Mouse (Mus musculus): Measurements from ENCODE around the gene Zfhx3. TPM values are rescaled to one million over a fixed set of nuclear protein-coding genes. Genes with fewer than 3 reads are reported as not detected.
"Not testable (repeated sequence)": the region's sequence is repeated elsewhere in the genome, so short reads cannot be mapped to it uniquely, and the experiment has no call there.

Gene Zfhx3
- total RNA-seq (2014; fragmentation: Nextera tagmentation) (0.30 TPM in 1 of 2 replicates, not detected in the other), total RNA-seq (2017) (0.06 and 0.11 TPM in 2 replicates), polyA plus RNA-seq (2012) (not detected in 2 replicates)

DNA sequence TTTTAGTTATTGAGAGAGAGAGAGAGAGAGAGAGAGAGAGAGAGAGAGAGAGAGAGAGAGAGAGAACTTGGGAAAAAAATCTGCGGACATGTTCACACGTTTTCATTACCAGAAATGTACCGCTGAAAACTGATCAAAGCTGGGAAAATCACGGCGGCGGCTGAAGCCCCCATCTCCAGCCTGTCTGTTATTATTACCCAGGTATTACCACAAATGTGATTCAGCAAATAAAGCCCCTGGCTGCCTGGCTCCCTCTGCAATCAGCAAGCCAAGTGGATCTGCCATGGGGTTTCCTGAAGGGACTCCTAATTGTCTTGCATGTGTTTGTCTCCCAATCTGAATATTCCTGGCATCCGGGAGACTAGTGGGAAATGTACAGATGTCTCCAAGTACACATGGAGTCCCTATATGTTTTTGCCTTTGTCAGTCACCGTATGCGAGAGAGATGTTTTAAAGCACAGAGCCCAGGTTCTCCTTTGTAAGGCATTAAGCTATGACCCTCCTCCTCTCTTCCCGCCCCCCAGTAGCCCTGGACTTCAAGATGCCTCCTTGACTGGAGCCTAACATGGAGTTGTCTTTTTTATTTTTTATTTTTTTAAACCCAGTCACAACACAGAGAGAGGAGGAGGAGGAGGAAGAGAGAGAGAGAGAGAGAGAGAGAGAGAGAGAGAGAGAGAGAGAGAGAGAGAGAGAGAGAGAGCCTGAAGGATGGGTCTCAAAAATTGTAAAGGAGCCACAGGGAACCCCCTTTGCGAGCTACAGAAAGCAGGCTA lies at the start of gene Zfhx3:
Zfhx3 (plus strand) TSS at position 723 of the 773 bp plus-strand sequence.
- no peak for DNase-seq (ENCODE audit: low spot score)
- TF ChIP-seq GATA2 (IDR thresholded peaks at IDR 0.05; ENCODE audit: borderline replicate concordance, low read depth, low read length) = no peak
- no peak for TF ChIP-seq GATA1 (IDR thresholded peaks at IDR 0.05; ENCODE audit: borderline replicate concordance, low read length)
- TF ChIP-seq POLR2AphosphoS5 (IDR thresholded peaks at IDR 0.05; ENCODE audit: insufficient replicate concordance, low read depth, low read length) = no peak
- no peak for TF ChIP-seq TAL1 (conservative IDR thresholded peaks at IDR 0.05; ENCODE audit: low read depth, low read length)
- TF ChIP-seq CTCF (IDR thresholded peaks at IDR 0.05; ENCODE audit: low read depth, low read length) = no peak
- peaks cover 39% of the 10 kb centered on the region for H3K9me3 ChIP-seq (replicated peaks)
- H3K4me3 ChIP-seq (ENCODE audit: low read depth, low read length) = no peak within 1 kb of the TSS
- H3K4me1 ChIP-seq (ENCODE audit: insufficient read depth, low read depth, low read length) = no peaks in the 10 kb centered on the region
- no peak for ATAC-seq (ENCODE audit: extremely low read depth, insufficient number of reproducible peaks, low FRiP score, poor library complexity, severe bottlenecking)
- no peaks in the 10 kb centered on the region for H3K27me3 ChIP-seq (ENCODE audit: insufficient read depth, low read length)
- no peaks in the 10 kb centered on the region for H3K36me3 ChIP-seq (replicated peaks)

DNA sequence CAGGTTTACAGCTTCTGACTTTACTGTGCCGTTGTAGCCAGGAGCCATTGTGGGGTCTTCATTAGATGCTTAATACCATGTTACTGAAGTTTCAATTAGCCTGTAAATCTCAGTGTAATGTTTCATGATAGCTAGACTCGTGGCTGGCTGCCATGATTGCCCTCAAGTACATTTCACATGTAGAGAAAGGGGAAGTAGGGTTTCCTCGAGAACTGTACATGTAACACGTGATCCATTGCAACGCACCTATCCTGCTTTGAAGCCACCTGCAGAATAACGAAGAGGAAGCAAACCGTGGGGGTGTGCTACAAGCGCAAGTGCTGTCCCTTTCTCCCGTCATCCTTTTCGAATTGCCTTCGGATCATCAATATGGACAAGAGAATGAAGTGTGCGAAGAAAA lies 23.5 kb upstream of the Zfhx3 start:
- Histone ChIP-seq H3K27me3 (ENCODE audit: insufficient read depth, low read length) (no peaks in the 10 kb centered on the region), H3K4me1 (ENCODE audit: insufficient read depth, low read depth, low read length) (no peaks in the 10 kb centered on the region), H3K9me3 (replicated peaks) (peaks cover 50% of the 10 kb centered on the region), H3K4me3 (ENCODE audit: low read depth, low read length) (no peak overlapping the region), H3K36me3 (replicated peaks) (no peaks in the 10 kb centered on the region)
- no peak for ATAC-seq (ENCODE audit: extremely low read depth, insufficient number of reproducible peaks, low FRiP score, poor library complexity, severe bottlenecking)
- no peak for DNase-seq (ENCODE audit: low spot score)
- no peak for TF ChIP-seq TAL1 (conservative IDR thresholded peaks at IDR 0.05; ENCODE audit: low read depth, low read length)
- TF ChIP-seq CTCF (IDR thresholded peaks at IDR 0.05; ENCODE audit: low read depth, low read length) = no peak
- no peak for TF ChIP-seq GATA2 (IDR thresholded peaks at IDR 0.05; ENCODE audit: borderline replicate concordance, low read depth, low read length)
- TF ChIP-seq POLR2AphosphoS5 (IDR thresholded peaks at IDR 0.05; ENCODE audit: insufficient replicate concordance, low read depth, low read length) = no peak
- no peak for TF ChIP-seq GATA1 (IDR thresholded peaks at IDR 0.05; ENCODE audit: borderline replicate concordance, low read length)

DNA sequence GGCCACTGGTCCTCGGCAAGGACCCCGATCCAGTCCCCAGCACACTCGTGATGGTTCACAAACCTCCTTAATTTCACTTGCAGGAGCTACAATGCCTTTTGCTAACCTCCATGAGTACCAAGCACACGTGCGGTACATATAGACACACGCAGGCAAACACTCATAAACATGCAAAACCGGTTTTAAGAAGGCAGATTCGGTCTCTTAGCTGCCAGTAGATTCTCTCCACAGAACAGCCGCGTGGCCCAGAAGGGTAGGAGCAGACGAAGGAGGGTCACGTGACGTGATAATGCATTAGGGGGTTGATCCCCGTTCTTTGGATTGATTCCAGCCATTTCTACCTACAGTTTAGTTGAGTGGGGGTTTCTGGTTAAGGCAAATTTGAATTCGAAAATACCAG lies 16.3 kb upstream of the Zfhx3 start:
- Histone ChIP-seq H3K27me3 (ENCODE audit: insufficient read depth, low read length) (no peaks in the 10 kb centered on the region), H3K4me1 (ENCODE audit: insufficient read depth, low read depth, low read length) (no peaks in the 10 kb centered on the region), H3K4me3 (ENCODE audit: low read depth, low read length) (no peak overlapping the region), H3K36me3 (replicated peaks) (no peaks in the 10 kb centered on the region), H3K9me3 (replicated peaks) (peaks cover 60% of the 10 kb centered on the region)
- TF ChIP-seq GATA2 (IDR thresholded peaks at IDR 0.05; ENCODE audit: borderline replicate concordance, low read depth, low read length) = no peak
- TF ChIP-seq GATA1 (IDR thresholded peaks at IDR 0.05; ENCODE audit: borderline replicate concordance, low read length) = no peak
- no peak for TF ChIP-seq POLR2AphosphoS5 (IDR thresholded peaks at IDR 0.05; ENCODE audit: insufficient replicate concordance, low read depth, low read length)
- TF ChIP-seq TAL1 (conservative IDR thresholded peaks at IDR 0.05; ENCODE audit: low read depth, low read length) = no peak
- TF ChIP-seq CTCF (IDR thresholded peaks at IDR 0.05; ENCODE audit: low read depth, low read length) = no peak
- DNase-seq (ENCODE audit: low spot score) (no peak), ATAC-seq (ENCODE audit: extremely low read depth, insufficient number of reproducible peaks, low FRiP score, poor library complexity, severe bottlenecking) (no peak)

DNA sequence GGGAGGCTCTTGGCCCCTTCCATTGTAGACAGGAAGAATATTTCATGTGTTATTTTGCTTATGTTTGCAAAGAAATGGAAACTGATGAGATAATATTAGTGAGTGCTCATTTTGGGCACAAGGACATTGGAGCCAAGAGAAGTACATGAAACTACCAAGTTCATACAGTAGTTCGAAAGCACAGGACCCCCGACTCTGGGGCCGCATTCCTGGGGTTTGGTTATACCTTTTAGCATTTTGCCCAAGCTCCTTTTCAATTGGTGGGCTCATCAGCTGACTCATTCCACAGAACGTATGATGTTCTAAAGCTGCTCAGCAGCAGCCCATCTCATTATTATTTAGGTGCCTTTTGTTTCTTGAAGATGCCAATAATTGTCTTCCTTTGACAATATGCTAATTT lies 5.7 kb upstream of the Zfhx3 start:
- ATAC-seq (ENCODE audit: extremely low read depth, insufficient number of reproducible peaks, low FRiP score, poor library complexity, severe bottlenecking) = no peak
- TF ChIP-seq GATA2 (IDR thresholded peaks at IDR 0.05; ENCODE audit: borderline replicate concordance, low read depth, low read length) (no peak), CTCF (IDR thresholded peaks at IDR 0.05; ENCODE audit: low read depth, low read length) (no peak), GATA1 (IDR thresholded peaks at IDR 0.05; ENCODE audit: borderline replicate concordance, low read length) (no peak), TAL1 (conservative IDR thresholded peaks at IDR 0.05; ENCODE audit: low read depth, low read length) (no peak), POLR2AphosphoS5 (IDR thresholded peaks at IDR 0.05; ENCODE audit: insufficient replicate concordance, low read depth, low read length) (no peak)
- DNase-seq (ENCODE audit: low spot score) = no peak
- H3K27me3 ChIP-seq (ENCODE audit: insufficient read depth, low read length) = no peaks in the 10 kb centered on the region
- H3K4me1 ChIP-seq (ENCODE audit: insufficient read depth, low read depth, low read length) = no peaks in the 10 kb centered on the region
- H3K36me3 ChIP-seq (replicated peaks) = no peaks in the 10 kb centered on the region
- H3K9me3 ChIP-seq (replicated peaks) = peaks cover 37% of the 10 kb centered on the region
- no peak overlapping the region for H3K4me3 ChIP-seq (ENCODE audit: low read depth, low read length)

DNA sequence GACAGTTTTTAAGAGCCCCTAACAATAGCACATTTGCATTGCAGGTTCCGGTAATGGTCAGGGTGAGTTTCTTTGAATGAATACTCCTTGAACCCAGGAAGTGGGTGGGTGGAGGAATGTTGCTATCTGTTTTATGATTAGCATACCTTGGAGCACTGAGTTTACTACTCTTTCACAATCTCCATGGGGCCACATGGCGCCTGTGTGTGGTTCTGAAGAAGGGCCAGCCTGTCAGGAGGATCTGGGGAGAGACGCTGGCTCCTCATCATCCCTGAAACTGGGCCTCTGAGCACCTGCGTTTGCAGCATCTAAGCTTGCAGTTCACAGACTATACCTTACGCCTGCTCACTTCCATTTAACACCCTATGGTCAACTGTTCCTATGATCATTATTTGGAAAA lies 4.2 kb upstream of the Zfhx3 start:
- not testable (repeated sequence) for DNase-seq (ENCODE audit: low spot score); H3K27me3 ChIP-seq (ENCODE audit: insufficient read depth, low read length); H3K4me1 ChIP-seq (ENCODE audit: insufficient read depth, low read depth, low read length); ATAC-seq (ENCODE audit: extremely low read depth, insufficient number of reproducible peaks, low FRiP score, poor library complexity, severe bottlenecking); H3K36me3 ChIP-seq (replicated peaks); H3K4me3 ChIP-seq (ENCODE audit: low read depth, low read length)
- H3K9me3 ChIP-seq (replicated peaks) = peaks cover 39% of the 10 kb centered on the region

DNA sequence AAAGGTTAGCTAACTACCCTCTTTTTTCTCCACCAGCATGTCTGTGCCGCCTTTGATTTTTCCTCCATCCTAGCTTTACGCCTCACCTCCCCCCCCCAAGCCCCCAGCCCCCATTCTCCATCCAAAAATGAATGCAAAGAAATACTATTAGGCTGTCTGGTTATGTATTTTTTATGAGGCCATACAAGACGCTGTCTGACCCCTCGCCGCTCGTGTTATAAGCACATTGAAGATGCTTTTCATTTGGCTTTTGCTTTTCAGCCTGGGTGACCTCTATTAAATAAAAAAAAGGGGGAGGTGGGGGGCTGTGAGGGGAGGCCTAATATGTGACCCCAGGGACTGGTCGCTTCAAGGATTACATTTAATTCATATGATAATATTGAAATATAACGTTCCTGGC lies 2.3 kb upstream of the Zfhx3 start:
- Histone ChIP-seq H3K4me1 (ENCODE audit: insufficient read depth, low read depth, low read length) (no peaks in the 10 kb centered on the region), H3K9me3 (replicated peaks) (peaks cover 36% of the 10 kb centered on the region), H3K4me3 (ENCODE audit: low read depth, low read length) (no peak overlapping the region), H3K36me3 (replicated peaks) (no peaks in the 10 kb centered on the region), H3K27me3 (ENCODE audit: insufficient read depth, low read length) (no peaks in the 10 kb centered on the region)
- no peak for TF ChIP-seq TAL1 (conservative IDR thresholded peaks at IDR 0.05; ENCODE audit: low read depth, low read length)
- no peak for TF ChIP-seq GATA1 (IDR thresholded peaks at IDR 0.05; ENCODE audit: borderline replicate concordance, low read length)
- TF ChIP-seq CTCF (IDR thresholded peaks at IDR 0.05; ENCODE audit: low read depth, low read length) = no peak
- no peak for TF ChIP-seq GATA2 (IDR thresholded peaks at IDR 0.05; ENCODE audit: borderline replicate concordance, low read depth, low read length)
- TF ChIP-seq POLR2AphosphoS5 (IDR thresholded peaks at IDR 0.05; ENCODE audit: insufficient replicate concordance, low read depth, low read length) = no peak
- DNase-seq (ENCODE audit: low spot score) = no peak
- ATAC-seq (ENCODE audit: extremely low read depth, insufficient number of reproducible peaks, low FRiP score, poor library complexity, severe bottlenecking) = no peak
